Mouse (Mus musculus) forebrain, embryonic 16.5 days (tissue): ENCODE measurements around the gene Clk2. TPM values are rescaled to one million over a fixed set of nuclear protein-coding genes. Genes with fewer than 3 reads are reported as not detected.

Experiments
- ATAC-seq: fragments of 200-750 bp; cut with Nextera tagmentation; 2 replicates; pipeline ENCODE4 v1.8.0; 2017; ENCODE audit warnings: mild to moderate bottlenecking, moderate library complexity
- H3K27ac ChIP-seq: fragments of 300-500 bp; sonication (generic); 2 replicates; pipeline ENCODE4 v1.5.1; 2014; ENCODE audit warnings: low read length, control low read depth
- H3K27me3 ChIP-seq: fragments of 300-500 bp; sonication (generic); replicated peaks from 2 replicates; pipeline ENCODE4 v1.6.1; 2014; ENCODE audit warnings: low read length; ENCODE audit not compliant: control insufficient read depth, insufficient read depth
- H3K36me3 ChIP-seq: fragments of 300-500 bp; sonication (generic); 2 replicates; pipeline ENCODE4 v1.6.1; 2014; ENCODE audit not compliant: control insufficient read depth, insufficient read depth
- H3K4me1 ChIP-seq: fragments of 300-500 bp; sonication (generic); replicated peaks from 2 replicates; pipeline ENCODE4 v1.6.1; 2014; ENCODE audit warnings: low read length; ENCODE audit not compliant: control insufficient read depth, insufficient read depth
- H3K4me2 ChIP-seq: fragments of 300-500 bp; sonication (generic); 2 replicates; pipeline ENCODE4 v1.6.1; 2014; ENCODE audit warnings: mild to moderate bottlenecking, low read length, control low read depth
- H3K4me3 ChIP-seq: fragments of 300-500 bp; sonication (generic); replicated peaks from 2 replicates; pipeline ENCODE4 v1.5.1; 2014; ENCODE audit warnings: mild to moderate bottlenecking, low read length, control low read depth
- H3K9ac ChIP-seq: fragments of 300-500 bp; sonication (generic); replicated peaks from 2 replicates; pipeline ENCODE4 v1.6.1; 2014; ENCODE audit warnings: low read depth, low read length, control low read depth
- H3K9me3 ChIP-seq: fragments of 300-500 bp; sonication (generic); 2 replicates; pipeline ENCODE4 v1.6.1; 2016; ENCODE audit warnings: low read length; ENCODE audit not compliant: control insufficient read depth
- WGBS: fragments of 180-500 bp; shearing (Covaris S2); extraction: QIAGEN DNeasy Blood & Tissue Kit; methylation state at CpG from one replicate; pipeline ENCODE4 v1.1.7; 2014; 5-methylcytosine and 5-hydroxymethylcytosine counted together
- polyA plus RNA-seq: library from polyadenylated mRNA; unstranded; fragments of >200 nt; fragmentation: Nextera tagmentation; extraction: Ambion mirVana; gene quantifications from 2 replicates; pipeline ENCODE4 v1.2.1, GENCODE M21; 2015

The Clk2 gene
- polyA plus RNA-seq, 1 experiment from 2014 or later, result 23.9 TPM

- Histone ChIP-seq H3K9ac (no peak overlapping the region), H3K4me2 (no peak overlapping the region), H3K36me3 (no peaks in the 10 kb centered on the region), H3K4me1 (peaks cover 11% of the 10 kb centered on the region), H3K27me3 (no peaks in the 10 kb centered on the region), H3K27ac (no peak overlapping the region), H3K4me3 (no peak overlapping the region), H3K9me3 (no peaks in the 10 kb centered on the region)
- ATAC-seq, result no peak
- WGBS, result 95% methylated on average over 1 of the region's 1 CpGs
These were observed 30.8 kb upstream of the Clk2 start for GRCm38 (mm10) chr3:89133752-89134151.

- Histone ChIP-seq H3K4me2 (no peak within 1 kb of the TSS), H3K27me3 (no peaks in the 10 kb centered on the region), H3K4me3 (no peak within 1 kb of the TSS), H3K36me3 (no peaks in the 10 kb centered on the region), H3K27ac (no peak within 1 kb of the TSS), H3K4me1 (peaks cover 11% of the 10 kb centered on the region), H3K9ac (no peak within 1 kb of the TSS), H3K9me3 (no peaks in the 10 kb centered on the region)
- ATAC-seq, result no peak
- WGBS, result 59% methylated on average over 3 of the region's 3 CpGs
These were observed 28.6 kb upstream of the Clk2 start, which contains the start of gene Pklr for GRCm38 (mm10) chr3:89135958-89136357. Gene Pklr (plus strand): TSS chr3:89136142.

DNA sequence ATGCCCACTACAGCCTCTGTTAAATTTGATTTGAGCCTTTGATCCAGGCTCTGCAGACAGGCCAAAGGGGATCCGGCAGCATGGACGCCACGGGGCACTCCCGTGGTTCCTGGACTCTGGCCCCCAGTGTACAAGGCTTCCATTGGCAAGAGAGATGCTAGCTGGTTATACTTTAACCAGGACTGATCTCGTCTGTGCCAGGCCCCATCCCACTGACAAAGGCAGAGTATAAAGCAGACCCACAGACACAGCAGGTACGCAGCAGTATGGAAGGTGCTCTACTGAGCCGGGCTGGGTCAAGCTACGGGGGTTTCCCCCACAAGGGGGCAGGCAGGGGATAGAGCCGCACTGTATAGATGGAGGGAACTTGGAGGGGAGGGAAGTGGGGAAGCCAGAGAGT lies 28.2 kb upstream of the Clk2 start:
- no peak overlapping the region for H3K4me3 ChIP-seq
- no peak overlapping the region for H3K9ac ChIP-seq
- no peak for ATAC-seq
- H3K27me3 ChIP-seq, result no peaks in the 10 kb centered on the region
- H3K4me1 ChIP-seq, result peaks cover 11% of the 10 kb centered on the region
- H3K9me3 ChIP-seq, result no peaks in the 10 kb centered on the region
- H3K4me2 ChIP-seq, result no peak overlapping the region
- no peak overlapping the region for H3K27ac ChIP-seq
- 41% methylated on average over 9 of the region's 9 CpGs for WGBS
- H3K36me3 ChIP-seq, result no peaks in the 10 kb centered on the region

DNA sequence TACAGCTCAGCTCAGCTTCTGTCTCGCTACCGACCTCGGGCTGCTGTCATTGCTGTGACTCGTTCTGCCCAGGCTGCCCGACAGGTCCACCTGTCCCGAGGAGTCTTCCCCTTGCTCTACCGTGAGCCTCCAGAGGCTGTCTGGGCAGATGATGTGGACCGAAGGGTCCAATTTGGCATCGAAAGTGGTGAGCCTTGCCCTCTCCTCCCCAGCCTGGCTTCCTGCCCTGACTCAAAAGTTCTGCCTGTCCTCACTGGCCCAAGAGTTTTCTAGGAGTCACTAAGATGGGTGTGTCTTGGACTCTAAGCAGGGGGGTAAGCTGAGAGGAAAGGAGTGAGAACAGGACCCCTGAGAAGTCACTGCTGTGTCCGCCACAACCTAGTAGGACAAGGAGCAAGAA lies 19.8 kb upstream of the Clk2 start:
- no peak overlapping the region for H3K27ac ChIP-seq
- no peak overlapping the region for H3K4me2 ChIP-seq
- 87% methylated on average over 10 of the region's 10 CpGs for WGBS
- no peak overlapping the region for H3K9ac ChIP-seq
- no peaks in the 10 kb centered on the region for H3K4me1 ChIP-seq
- H3K9me3 ChIP-seq, result no peaks in the 10 kb centered on the region
- no peak overlapping the region for H3K4me3 ChIP-seq
- ATAC-seq, result no peak
- no peaks in the 10 kb centered on the region for H3K27me3 ChIP-seq
- H3K36me3 ChIP-seq, result no peaks in the 10 kb centered on the region

GRCm38 (mm10) chr3:89145566-89145965 lies 19.0 kb upstream of the Clk2 start:
- Histone ChIP-seq H3K9me3 (no peaks in the 10 kb centered on the region), H3K27ac (no peak overlapping the region), H3K27me3 (no peaks in the 10 kb centered on the region), H3K4me1 (no peaks in the 10 kb centered on the region), H3K4me2 (no peak overlapping the region), H3K4me3 (no peak overlapping the region), H3K9ac (no peak overlapping the region), H3K36me3 (no peaks in the 10 kb centered on the region)
- 21% methylated on average over 8 of the region's 8 CpGs for WGBS
- ATAC-seq, result no peak

GRCm38 (mm10) chr3:89147101-89147978 lies 17.3 kb upstream of the Clk2 start:
- Histone ChIP-seq H3K4me3 (no peak overlapping the region), H3K27me3 (no peaks in the 10 kb centered on the region), H3K4me2 (no peak overlapping the region), H3K27ac (no peak overlapping the region), H3K9me3 (no peaks in the 10 kb centered on the region), H3K36me3 (no peaks in the 10 kb centered on the region), H3K4me1 (no peaks in the 10 kb centered on the region), H3K9ac (no peak overlapping the region)
- WGBS, result 25% methylated on average over 26 of the region's 26 CpGs
- ATAC-seq, result no peak

DNA sequence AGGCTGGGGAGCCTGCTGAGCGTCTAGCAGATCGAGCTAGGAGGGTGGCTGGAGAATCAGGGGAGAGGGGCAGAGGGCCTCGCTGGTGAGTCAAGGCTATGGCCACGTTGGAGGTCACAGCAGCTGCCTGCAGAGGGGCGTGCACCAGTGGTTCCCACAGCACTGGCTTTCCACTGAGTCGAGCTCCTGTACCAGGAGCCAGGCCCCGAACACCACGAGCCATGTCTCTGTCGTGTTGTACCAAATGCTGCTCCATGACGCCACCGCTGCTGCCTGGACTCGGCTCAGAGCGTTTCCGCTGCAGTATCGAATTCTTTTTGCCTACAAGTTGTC lies 16.6 kb upstream of the Clk2 start:
- H3K36me3 ChIP-seq, result no peaks in the 10 kb centered on the region
- no peak overlapping the region for H3K9ac ChIP-seq
- ATAC-seq, result no peak
- H3K27ac ChIP-seq, result no peak overlapping the region
- H3K4me2 ChIP-seq, result no peak overlapping the region
- H3K27me3 ChIP-seq, result no peaks in the 10 kb centered on the region
- no peaks in the 10 kb centered on the region for H3K9me3 ChIP-seq
- no peaks in the 10 kb centered on the region for H3K4me1 ChIP-seq
- WGBS, result 16% methylated on average over 15 of the region's 15 CpGs
- no peak overlapping the region for H3K4me3 ChIP-seq

DNA sequence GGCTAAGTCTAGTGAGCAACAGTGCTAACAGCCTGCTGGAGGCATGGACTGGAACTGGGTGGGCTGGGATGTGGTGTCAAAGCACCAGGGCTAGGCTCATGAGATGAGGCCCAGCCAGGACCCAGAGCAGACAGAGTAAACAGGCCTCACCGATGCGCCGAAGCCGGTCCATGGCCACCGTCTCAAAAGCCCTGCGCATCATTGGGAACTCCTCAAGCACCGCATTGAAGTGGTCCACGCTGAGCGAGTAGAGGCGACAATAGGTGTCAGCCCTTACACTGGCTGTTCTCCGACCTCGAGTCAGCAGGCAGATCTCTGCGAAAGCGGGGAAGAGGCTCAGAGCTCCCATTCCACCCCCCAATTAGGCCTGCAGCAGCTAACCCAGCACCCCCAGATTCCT lies 16.0 kb upstream of the Clk2 start:
- no peaks in the 10 kb centered on the region for H3K27me3 ChIP-seq
- no peaks in the 10 kb centered on the region for H3K9me3 ChIP-seq
- H3K27ac ChIP-seq, result no peak overlapping the region
- H3K36me3 ChIP-seq, result no peaks in the 10 kb centered on the region
- H3K4me1 ChIP-seq, result no peaks in the 10 kb centered on the region
- H3K4me3 ChIP-seq, result no peak overlapping the region
- H3K4me2 ChIP-seq, result no peak overlapping the region
- whole genome bisulfite sequencing, result 71% methylated on average over 14 of the region's 14 CpGs
- ATAC-seq, result no peak
- H3K9ac ChIP-seq, result no peak overlapping the region

DNA sequence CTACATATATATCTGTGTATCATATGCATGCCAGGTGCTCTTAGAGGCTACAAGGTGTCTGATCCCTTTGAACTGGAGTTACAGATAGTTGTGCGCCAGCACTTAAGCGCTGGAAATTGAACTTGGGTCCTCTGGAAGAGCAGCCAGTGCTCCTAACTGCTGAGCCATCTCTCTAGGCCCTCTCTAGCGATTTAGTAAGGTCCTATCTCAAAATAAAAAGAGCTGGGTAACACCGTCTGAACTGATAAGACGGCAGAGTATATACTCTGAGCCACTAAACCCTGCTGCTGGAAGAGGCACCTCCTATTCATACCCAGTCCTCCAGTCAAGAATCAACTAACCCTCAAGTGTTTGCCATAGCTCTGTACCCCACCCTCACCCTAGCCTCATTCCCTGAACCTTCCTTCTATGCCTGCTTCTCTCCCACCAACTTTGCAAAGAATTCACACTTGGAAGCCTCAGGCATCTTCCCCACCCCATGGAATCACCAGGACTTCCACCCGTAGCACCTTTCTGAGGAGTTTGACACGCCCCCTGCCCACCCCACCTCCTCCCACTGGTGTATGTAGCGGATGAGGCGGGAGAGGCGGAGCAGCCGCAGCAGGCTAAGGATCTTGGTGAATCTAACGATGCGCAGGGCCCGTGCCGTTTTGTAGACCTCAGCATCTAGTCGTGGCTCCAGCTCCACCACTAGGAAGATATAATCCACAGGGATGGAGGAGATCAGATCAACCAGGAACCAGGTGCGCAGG lies 12.3 kb upstream of the Clk2 start:
- Histone ChIP-seq H3K4me1 (no peaks in the 10 kb centered on the region), H3K27ac (no peak overlapping the region), H3K4me3 (no peak overlapping the region), H3K36me3 (no peaks in the 10 kb centered on the region), H3K4me2 (no peak overlapping the region), H3K9me3 (no peaks in the 10 kb centered on the region), H3K9ac (no peak overlapping the region), H3K27me3 (no peaks in the 10 kb centered on the region)
- no peak for ATAC-seq
- 65% methylated on average over 17 of the region's 17 CpGs for WGBS
